Comparison of ENCODE assay signal across 8 mouse cellular contexts in the genomic region with DNA sequence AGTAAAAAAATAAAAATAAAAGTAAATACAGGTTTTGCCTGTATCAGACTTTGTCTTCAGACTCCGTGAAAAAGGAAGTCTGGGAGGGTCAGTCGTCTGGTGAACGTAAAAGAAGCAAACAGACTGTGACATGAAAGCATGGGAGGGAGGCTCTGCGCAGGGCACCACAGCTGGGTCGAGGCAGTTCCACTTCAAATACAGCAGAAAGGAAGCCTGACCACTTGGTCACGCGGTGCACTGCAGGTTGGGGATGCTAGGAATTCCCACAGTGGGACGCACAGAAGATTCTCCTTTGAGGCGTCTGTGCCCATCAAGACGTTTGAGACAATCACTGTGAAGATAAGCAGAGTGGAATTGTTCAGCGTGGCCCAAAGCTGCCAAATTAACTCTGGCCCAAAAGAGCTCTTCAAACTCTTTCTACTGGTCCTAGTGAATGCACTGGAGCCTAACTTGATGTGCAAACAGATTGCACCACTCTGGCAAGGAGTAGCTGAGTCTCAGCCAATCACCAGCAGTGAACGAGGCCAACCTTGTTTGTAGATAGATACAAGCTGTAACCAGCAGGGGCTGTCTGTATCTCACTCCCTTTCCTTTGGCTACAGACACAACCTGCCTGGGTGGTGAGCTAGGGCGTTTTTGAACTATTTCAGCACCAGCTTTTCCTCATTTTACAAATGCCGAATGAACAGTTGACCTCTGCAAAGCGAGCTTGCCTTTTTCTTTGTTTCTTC. TPM values are rescaled to one million over a fixed set of nuclear protein-coding genes. Genes with fewer than 3 reads are reported as not detected.
DNase-seq lines count a peak whose midpoint lies in the region; ATAC-seq and TF ChIP-seq lines count a peak whose summit lies in the region.

No protein-coding gene starts in this region.

- 29% methylated on average over 15 of the region's 15 CpGs for WGBS in intestine, embryonic 16.5 days
- WGBS in lung, adult 2 months, result 23% methylated on average over 15 of the region's 15 CpGs

- TF ChIP-seq CTCF in lung, adult 2 months (IDR thresholded peaks at IDR 0.05; ENCODE audit: insufficient read depth, low read length), result no peak

- no peaks in the 10 kb centered on the region for H3K36me3 ChIP-seq in intestine, embryonic 16.5 days (ENCODE audit: control insufficient read depth, insufficient read depth, low read length)

- H3K9me3 ChIP-seq in intestine, embryonic 16.5 days (ENCODE audit: control insufficient read depth, low read length), result no peaks in the 10 kb centered on the region

- no peaks in the 10 kb centered on the region for H3K27me3 ChIP-seq in intestine, embryonic 16.5 days (replicated peaks; ENCODE audit: control insufficient read depth, insufficient read depth, low read length)

- peak; percentile 71 for DNase-seq in adrenal gland, adult 2 months
- DNase-seq in adrenal gland, adult 18-20 months (ENCODE audit: low spot score in 2 of 2), result no peak
- peak; percentile 7 to 28 for DNase-seq in CD8-positive naive resting alpha-beta T cell, adult 2 months (ENCODE audit: low read depth in 2 of 2, low spot score in 2 of 2)
- peak; percentile 55 for DNase-seq in cerebellum, adult 8-10 months
- peak; percentile 66 to 82 for DNase-seq in heart, adult 18-20 months
- peak; percentile 45 for DNase-seq in lung, adult 2 months
- DNase-seq in retina, postnatal 7 days (ENCODE audit: low read depth, low spot score), result peak; percentile 9

- H3K27ac ChIP-seq in intestine, embryonic 16.5 days (ENCODE audit: low read length), result no peak overlapping the region

- H3K4me1 ChIP-seq in intestine, embryonic 16.5 days (ENCODE audit: control insufficient read depth, insufficient read depth, low read length), result peaks cover 4% of the 10 kb centered on the region; the same call in 1 of the 2 replicates
- 0 out of 2 replicates have a peak, but pooled peaks cover 3% of the 10 kb centered on the region for H3K4me1 ChIP-seq in lung, adult 2 months (ENCODE audit: control insufficient read depth, insufficient read depth, low read length)

- H3K9ac ChIP-seq in intestine, embryonic 16.5 days (ENCODE audit: low read depth, low read length), result no peak overlapping the region

- no peak overlapping the region for H3K4me2 ChIP-seq in intestine, embryonic 16.5 days (ENCODE audit: low read depth, low read length)

- peak; percentile 82 for ATAC-seq in intestine, embryonic 16.5 days

- no peak overlapping the region for H3K4me3 ChIP-seq in intestine, embryonic 16.5 days (ENCODE audit: low read length)
- no peak overlapping the region for H3K4me3 ChIP-seq in lung, adult 2 months (replicated peaks; ENCODE audit: extremely low read depth, low read depth, low read length)

- TF ChIP-seq POLR2A in lung, adult 2 months (IDR thresholded peaks at IDR 0.05; ENCODE audit: borderline replicate concordance, extremely low read depth, low read depth, low read length), result no peak

RNA-seq across cellular contexts. Expression of gene Zkscan16, which starts 8.5 kb away (rescaled TPM):
- total RNA-seq in adrenal gland, adult 2 months (2021), result 1 to 10 TPM; 3.1 to 3.5 TPM
- 0.17 TPM in 1 of 2 replicates, not detected in the other for polyA plus RNA-seq in adrenal gland, adult 2 months (2012; rRNA removed)
- total RNA-seq in adrenal gland, adult 18-20 months (2021), result 1 to 10 TPM; 2.6 to 3.7 TPM
- total RNA-seq in heart, adult 18-20 months (2021), result under 1 TPM; 0.15 to 0.39 TPM
- 0.16 and 0.29 TPM in 2 replicates for polyA plus RNA-seq in intestine, embryonic 16.5 days (2015; fragmentation: Nextera tagmentation; extraction: Ambion mirVana)
- polyA plus RNA-seq in lung, adult 2 months (2012; rRNA removed), result not detected in 2 replicates

RNA-seq across cellular contexts. Expression of gene Ecpas, which starts 22.4 kb away (rescaled TPM):
- total RNA-seq in adrenal gland, adult 2 months (2021), result 100 to 1,000 TPM; 132 to 194 TPM
- 55.6 and 63.9 TPM in 2 replicates for polyA plus RNA-seq in adrenal gland, adult 2 months (2012; rRNA removed)
- total RNA-seq in adrenal gland, adult 18-20 months (2021), result 100 to 1,000 TPM; 133 to 187 TPM
- total RNA-seq in heart, adult 18-20 months (2021), result 100 to 1,000 TPM; 205 to 221 TPM
- polyA plus RNA-seq in intestine, embryonic 16.5 days (2015; fragmentation: Nextera tagmentation; extraction: Ambion mirVana), result 21.4 and 23.7 TPM in 2 replicates
- 14.4 and 20.9 TPM in 2 replicates for polyA plus RNA-seq in lung, adult 2 months (2012; rRNA removed)

RNA-seq across cellular contexts. Expression of gene Ptgr1, which starts 52.0 kb away (rescaled TPM):
- 10 to 100 TPM; 12.1 to 26.9 TPM for total RNA-seq in adrenal gland, adult 2 months (2021)
- polyA plus RNA-seq in adrenal gland, adult 2 months (2012; rRNA removed), result 2.0 and 2.4 TPM in 2 replicates
- total RNA-seq in adrenal gland, adult 18-20 months (2021), result 10 to 100 TPM; 14.9 to 24.8 TPM
- total RNA-seq in heart, adult 18-20 months (2021), result 1 to 10 TPM; 3.0 to 3.7 TPM
- 44.9 and 45.5 TPM in 2 replicates for polyA plus RNA-seq in intestine, embryonic 16.5 days (2015; fragmentation: Nextera tagmentation; extraction: Ambion mirVana)
- 6.7 and 23.7 TPM in 2 replicates for polyA plus RNA-seq in lung, adult 2 months (2012; rRNA removed)

RNA-seq across cellular contexts. Expression of gene Dnajc25, which starts 60.0 kb away (rescaled TPM):
- total RNA-seq in adrenal gland, adult 2 months (2021), result 10 to 100 TPM; 16.8 to 20.5 TPM
- polyA plus RNA-seq in adrenal gland, adult 2 months (2012; rRNA removed), result 6.9 and 7.3 TPM in 2 replicates
- total RNA-seq in adrenal gland, adult 18-20 months (2021), result 10 to 100 TPM; 14.0 to 14.1 TPM
- total RNA-seq in heart, adult 18-20 months (2021), result 10 to 100 TPM; 19.8 to 22.3 TPM
- polyA plus RNA-seq in intestine, embryonic 16.5 days (2015; fragmentation: Nextera tagmentation; extraction: Ambion mirVana), result 5.6 and 8.3 TPM in 2 replicates
- polyA plus RNA-seq in lung, adult 2 months (2012; rRNA removed), result 3.6 and 4.7 TPM in 2 replicates

Comparison
In these comparisons a context has a peak if more than half of its experiments do, and no peak if none do; other contexts are left out.
1. DNase-seq: peak in adrenal gland, adult 2 months (single experiment), CD8-positive naive resting alpha-beta T cell, adult 2 months (2 of 2), cerebellum, adult 8-10 months (single experiment), heart, adult 18-20 months (2 of 2), lung, adult 2 months (single experiment) and retina, postnatal 7 days (single experiment); none in adrenal gland, adult 18-20 months (0 of 2).